Mouse (Mus musculus): Measurements from ENCODE around the gene Skor1.

Skor1 gene

DNA sequence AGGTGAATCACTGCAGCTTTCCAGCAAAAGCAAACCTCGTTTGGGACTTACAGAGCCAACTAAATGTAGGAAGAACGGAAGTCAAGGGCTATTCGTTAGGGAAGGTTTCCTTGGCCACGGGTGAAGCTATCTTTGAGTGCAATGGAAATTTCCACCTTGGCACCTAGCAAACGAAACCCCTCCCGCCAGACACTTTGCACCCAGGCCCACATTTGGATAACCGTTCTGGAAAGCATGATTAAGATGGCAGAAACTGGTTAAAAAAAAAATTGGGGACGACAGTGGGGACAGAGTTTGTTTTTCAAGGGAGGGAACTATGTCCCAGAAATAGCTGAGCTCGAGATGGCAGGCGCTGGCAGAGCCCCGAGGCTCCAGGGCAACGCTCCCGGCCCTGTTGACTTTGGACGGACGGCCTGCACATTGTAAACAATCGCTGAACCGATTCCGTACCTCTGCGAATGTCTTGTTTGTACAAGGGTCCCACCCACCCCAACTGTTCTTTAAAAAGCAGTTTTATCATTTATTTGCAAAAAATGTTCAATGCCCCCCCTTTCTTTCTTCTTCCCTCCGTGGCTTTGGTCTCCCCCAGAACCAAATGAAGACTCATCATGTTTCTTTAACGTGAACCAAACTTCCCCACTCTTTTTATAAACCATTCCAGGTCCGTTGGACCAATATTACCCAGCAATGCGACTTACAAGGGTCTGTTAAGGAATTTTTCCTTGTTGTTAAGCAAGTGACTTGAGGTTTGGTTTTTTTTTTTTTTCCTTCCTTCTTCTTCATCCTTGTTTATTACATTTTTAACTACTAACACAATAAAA lies 57.5 kb downstream of the Skor1 start:
- peak in 1 of 2 experiments; percentile 40 for DNase-seq (ENCODE audit: low spot score in 2 of 2)

DNA sequence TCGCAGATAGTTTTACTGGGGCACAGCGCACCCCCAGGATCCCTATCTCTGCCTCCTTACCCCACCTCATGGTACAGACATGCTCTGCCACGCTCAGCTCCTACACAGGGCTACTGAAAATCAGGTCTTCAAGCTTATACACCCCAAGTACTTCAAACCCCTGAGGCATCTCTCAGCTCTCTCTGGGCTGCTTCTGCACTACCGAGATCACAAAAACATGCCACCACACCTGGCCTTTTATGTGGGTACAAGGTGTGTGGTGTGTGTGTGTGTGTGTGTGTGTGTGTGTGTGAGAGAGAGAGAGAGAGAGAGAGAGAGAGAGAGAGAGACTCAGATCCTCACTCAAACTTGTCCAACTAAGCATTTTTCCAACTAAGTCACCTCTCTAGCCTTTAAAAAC lies 59.6 kb downstream of the Skor1 start:
- no peak for DNase-seq (ENCODE audit: low spot score in 2 of 2)
